Mouse (Mus musculus) G1E (cell line): ENCODE data around the gene Atp13a1. TPM values are rescaled to one million over a fixed set of nuclear protein-coding genes. Genes with fewer than 3 reads are reported as not detected.

Experiments
- ATAC-seq: 2 replicates; pipeline ENCODE4 v1.8.0; 2016; ENCODE audit warnings: mild to moderate bottlenecking; ENCODE audit not compliant: insufficient number of reproducible peaks, poor library complexity, low FRiP score, severe bottlenecking; ENCODE audit errors: extremely low read depth
- DNase-seq: peaks from one replicate; pipeline ENCODE4 v3.0.0; 2012; ENCODE audit warnings: low spot score
- H3K27me3 ChIP-seq: 2 replicates; pipeline ENCODE4 v1.6.1; 2012; ENCODE audit warnings: mild to moderate bottlenecking, low read length, inconsistent platforms; ENCODE audit not compliant: insufficient read depth
- H3K36me3 ChIP-seq: replicated peaks from 2 replicates; pipeline ENCODE3; 2012; ENCODE audit warnings: mild to moderate bottlenecking, inconsistent platforms
- H3K4me1 ChIP-seq: 2 replicates; pipeline ENCODE4 v1.6.1; 2012; ENCODE audit warnings: low read depth, low read length, inconsistent platforms, mixed read lengths; ENCODE audit not compliant: insufficient read depth
- H3K4me3 ChIP-seq: 2 replicates; pipeline ENCODE4 v1.5.1; 2012; ENCODE audit warnings: low read depth, mild to moderate bottlenecking, inconsistent platforms, low read length, moderate library complexity, mixed read lengths
- H3K9me3 ChIP-seq: replicated peaks from 2 replicates; pipeline ENCODE4 v1.6.1; 2012; ENCODE audit warnings: inconsistent platforms
- CTCF ChIP-seq: IDR thresholded peaks from 2 replicates; pipeline ENCODE4 v1.5.1; 2012; ENCODE audit warnings: low read depth, low read length, inconsistent platforms, mixed read lengths
- GATA1 ChIP-seq: IDR thresholded peaks from 2 replicates; pipeline ENCODE4 v1.6.1; 2012; ENCODE audit warnings: borderline replicate concordance, low read length, inconsistent platforms, mixed read lengths
- GATA2 ChIP-seq: IDR thresholded peaks from 2 replicates; pipeline ENCODE4 v1.6.1; 2012; ENCODE audit warnings: low read depth, low read length, inconsistent platforms, borderline replicate concordance
- POLR2AphosphoS5 ChIP-seq: IDR thresholded peaks from 2 replicates; pipeline ENCODE4 v1.6.1; 2012; ENCODE audit warnings: low read depth, low read length, inconsistent platforms; ENCODE audit not compliant: insufficient replicate concordance
- TAL1 ChIP-seq: conservative IDR thresholded peaks from 2 replicates; pipeline ENCODE4 v1.6.1; 2012; ENCODE audit warnings: low read depth, low read length, inconsistent platforms, mixed read lengths
- polyA plus RNA-seq: library from polyadenylated mRNA; stranded (reverse); fragments of >175 nt; gene quantifications from 2 replicates; pipeline ENCODE4 v1.2.3, GENCODE M21; 2012
- total RNA-seq, 2 experiments: library from RNA; stranded (forward) in 1 of 2; stranded (reverse) in 1 of 2; fragments of 200-1000 nt in 1 of 2; fragments of >200 nt in 1 of 2; fragmentation: Nextera tagmentation in 1 of 2; gene quantifications; 2 replicates each; pipeline ENCODE4 v1.2.3; 2014 to 2017

The Atp13a1 gene
- total and polyA plus RNA-seq, 3 experiments: 17.8 to 43.6 (median 27.8) TPM

GRCm38 (mm10) chr8:69761814-69762445, 29.0 kb upstream of the Atp13a1 start:
- no peak for DNase-seq
- no peak for ATAC-seq
- Histone ChIP-seq H3K27me3 (no peaks in the 10 kb centered on the region), H3K4me3 (no peak overlapping the region), H3K4me1 (no peaks in the 10 kb centered on the region; the same call in 1 of the 2 replicates), H3K9me3 (peaks cover 22% of the 10 kb centered on the region), H3K36me3 (peaks cover 81% of the 10 kb centered on the region)
- TF ChIP-seq GATA2: no peak
- no peak for TF ChIP-seq CTCF
- no peak for TF ChIP-seq TAL1
- no peak for TF ChIP-seq GATA1
- TF ChIP-seq POLR2AphosphoS5: no peak

- DNase-seq (no peak), ATAC-seq (no peak)
- H3K27me3 ChIP-seq: no peaks in the 10 kb centered on the region
- peaks cover 26% of the 10 kb centered on the region for H3K9me3 ChIP-seq
- no peak for TF ChIP-seq GATA2
- TF ChIP-seq GATA1: no peak
- no peak for TF ChIP-seq POLR2AphosphoS5
- TF ChIP-seq TAL1: no peak
- no peak for TF ChIP-seq CTCF
- H3K4me3 ChIP-seq: no peak overlapping the region
- H3K36me3 ChIP-seq: peaks cover 70% of the 10 kb centered on the region
- H3K4me1 ChIP-seq: peaks cover 25% of the 10 kb centered on the region
Measured at GRCm38 (mm10) chr8:69771221-69771620, 19.7 kb upstream of the Atp13a1 start.

- Histone ChIP-seq H3K4me3 (no peak overlapping the region), H3K27me3 (no peaks in the 10 kb centered on the region), H3K4me1 (peaks cover 28% of the 10 kb centered on the region), H3K9me3 (peaks cover 20% of the 10 kb centered on the region), H3K36me3 (peaks cover 63% of the 10 kb centered on the region)
- no peak for TF ChIP-seq POLR2AphosphoS5
- TF ChIP-seq GATA2: no peak
- no peak for TF ChIP-seq GATA1
- no peak for TF ChIP-seq TAL1
- TF ChIP-seq CTCF: no peak
- ATAC-seq (no peak), DNase-seq (no peak)
Measured at GRCm38 (mm10) chr8:69772106-69772505, 18.9 kb upstream of the Atp13a1 start.

GRCm38 (mm10) chr8:69774503-69775148, 16.3 kb upstream of the Atp13a1 start, which contains the start of gene Gm20422:
TSS of gene Gm20422 (minus strand) at chr8:69774886.
- TF ChIP-seq CTCF (no peak), GATA1 (no peak), GATA2 (no peak), TAL1 (no peak), POLR2AphosphoS5 (no peak)
- Histone ChIP-seq H3K4me1 (peaks cover 34% of the 10 kb centered on the region), H3K27me3 (no peaks in the 10 kb centered on the region), H3K4me3 (peak within 1 kb of the TSS; percentile 97), H3K9me3 (peaks cover 3% of the 10 kb centered on the region; the same call in 1 of the 2 replicates), H3K36me3 (peaks cover 39% of the 10 kb centered on the region)
- ATAC-seq (peak; percentile 99), DNase-seq (peak; percentile 93)

GRCm38 (mm10) chr8:69775149-69775534, 15.8 kb upstream of the Atp13a1 start:
- TF ChIP-seq CTCF (no peak), POLR2AphosphoS5 (no peak), GATA1 (no peak), GATA2 (no peak), TAL1 (no peak)
- peaks cover 34% of the 10 kb centered on the region for H3K4me1 ChIP-seq
- no peak for ATAC-seq

GRCm38 (mm10) chr8:69777111-69777510, 13.9 kb upstream of the Atp13a1 start:
- ATAC-seq (no peak), DNase-seq (no peak)
- Histone ChIP-seq H3K27me3 (no peaks in the 10 kb centered on the region), H3K4me1 (peaks cover 28% of the 10 kb centered on the region), H3K4me3 (no peak overlapping the region), H3K9me3 (no peaks in the 10 kb centered on the region), H3K36me3 (peaks cover 15% of the 10 kb centered on the region)
- TF ChIP-seq GATA2: no peak
- TF ChIP-seq GATA1: no peak
- no peak for TF ChIP-seq POLR2AphosphoS5
- TF ChIP-seq TAL1: no peak
- TF ChIP-seq CTCF: no peak

More at GRCm38 (mm10) chr8:69775149-69775534, 15.8 kb upstream of the Atp13a1 start:
- H3K4me3 ChIP-seq: peak overlapping the region; percentile 97; the same call in 1 of the 2 replicates
- H3K9me3 ChIP-seq: 0 out of 2 replicates have a peak, but pooled peaks cover 2% of the 10 kb centered on the region
- peaks cover 34% of the 10 kb centered on the region for H3K36me3 ChIP-seq
- no peak for DNase-seq
- H3K27me3 ChIP-seq: no peaks in the 10 kb centered on the region
